Mouse (Mus musculus) thymus, postnatal 36 days (tissue): ENCODE measurements at regions not wholly inside any gene's neighbourhood (a gene's known extent, or its start where the extent isn't known, plus 50 kb on each side); places are given as distances from the start of the nearest gene placed in this dataset.

Source experiments
- DNase-seq, 2 experiments: peaks; one replicate each; pipeline ENCODE4 v3.0.0; 2022; ENCODE audit warnings: mixed read lengths in 2 of 2

DNA sequence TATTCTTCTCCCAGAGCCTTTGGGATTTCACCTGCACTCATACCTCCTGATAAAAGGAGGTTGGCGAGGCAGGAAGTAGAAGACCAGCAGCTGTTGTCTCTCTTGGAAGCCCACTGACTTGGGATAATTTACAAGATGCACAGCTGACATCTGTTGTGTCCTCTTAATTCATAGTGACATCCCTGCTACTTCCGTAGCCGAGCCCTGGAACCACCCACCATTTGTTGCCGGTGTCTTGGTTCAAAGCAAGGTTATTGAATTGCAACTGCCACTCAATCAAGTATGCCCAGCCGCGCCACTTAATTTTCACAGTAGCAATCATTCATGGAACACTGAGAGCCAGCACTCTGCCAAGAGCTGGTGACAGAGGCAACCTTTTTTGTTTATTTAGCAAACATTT, 151.8 kb upstream of the Masp1 start:
- no peak for DNase-seq

DNA sequence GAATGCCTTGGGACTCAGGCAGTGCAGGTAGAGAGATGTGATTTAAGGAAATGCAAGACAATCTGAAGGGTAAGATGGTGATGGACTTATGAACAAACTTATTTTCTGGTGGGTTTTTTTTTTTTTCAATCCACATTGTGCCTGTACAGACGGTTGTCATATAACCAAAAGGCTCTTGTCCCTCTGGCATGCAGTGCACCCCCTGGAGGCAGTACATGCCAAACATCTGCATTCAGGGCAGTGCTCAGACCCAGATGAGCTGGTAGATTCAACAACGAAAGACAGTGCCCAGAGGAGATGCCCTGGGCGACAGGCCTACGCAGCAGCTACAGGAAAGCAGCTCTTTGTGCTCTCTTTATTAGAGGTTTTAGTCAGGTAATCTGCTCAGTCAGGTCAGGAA, 149.5 kb upstream of the Masp1 start:
- peak in 1 of 2 experiments; percentile 3 for DNase-seq

DNA sequence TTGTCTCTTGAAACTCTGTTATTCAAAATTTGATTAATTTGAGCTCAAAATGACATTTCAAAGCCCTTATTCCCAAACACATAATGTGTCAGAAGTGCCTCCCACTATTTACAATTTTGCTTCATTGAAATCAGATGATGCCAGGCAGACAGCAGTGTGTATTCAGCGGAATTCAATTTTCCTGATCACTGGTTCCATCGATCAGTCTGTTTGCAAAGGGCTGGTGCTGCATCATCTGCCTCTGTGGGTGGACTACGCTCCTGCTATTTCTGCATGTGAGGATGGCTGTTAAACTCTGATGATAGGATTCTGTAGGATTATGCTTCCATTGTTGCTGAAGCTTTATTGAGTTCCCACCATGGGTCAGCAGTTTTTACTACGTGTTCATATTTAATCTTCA, 149.0 kb upstream of the Masp1 start:
- DNase-seq = no peak
